Mouse (Mus musculus) thymus, adult 2 months (tissue): ENCODE measurements around the gene Trem1. TPM values are rescaled to one million over a fixed set of nuclear protein-coding genes. Genes with fewer than 3 reads are reported as not detected.

ENCODE experiments used
- DNase-seq: peaks from one replicate; pipeline ENCODE4 v3.0.0; 2021
- H3K27ac ChIP-seq: fragments of 200-500 bp; 2 replicates; pipeline ENCODE4 v1.5.1; 2012; ENCODE audit warnings: low read length, control low read depth; ENCODE audit not compliant: control insufficient read depth, insufficient read depth
- H3K27me3 ChIP-seq: fragments of 200-500 bp; 2 replicates; pipeline ENCODE4 v1.6.1; 2012; ENCODE audit warnings: mild to moderate bottlenecking, low read length, moderate library complexity, mixed read lengths; ENCODE audit not compliant: control insufficient read depth, insufficient read depth
- H3K36me3 ChIP-seq: fragments of 200-500 bp; 2 replicates; pipeline ENCODE4 v1.6.1; 2012; ENCODE audit warnings: mild to moderate bottlenecking, low read length, moderate library complexity; ENCODE audit not compliant: control insufficient read depth, insufficient read depth
- H3K4me1 ChIP-seq: fragments of 200-500 bp; replicated peaks from 2 replicates; pipeline ENCODE4 v1.6.1; 2012; ENCODE audit warnings: low read length; ENCODE audit not compliant: control insufficient read depth, insufficient read depth
- H3K4me3 ChIP-seq: fragments of 200-500 bp; 2 replicates; pipeline ENCODE4 v1.5.1; 2012; ENCODE audit warnings: mild to moderate bottlenecking, low read length, control low read depth, moderate library complexity; ENCODE audit not compliant: control insufficient read depth, insufficient read depth
- CTCF ChIP-seq: fragments of 200-500 bp; IDR thresholded peaks from 2 replicates; pipeline ENCODE4 v1.5.1; 2012; ENCODE audit warnings: mild to moderate bottlenecking, control low read depth, low read length, moderate library complexity, borderline replicate concordance; ENCODE audit not compliant: control insufficient read depth, poor library complexity, insufficient read depth; ENCODE audit errors: extremely low read depth
- POLR2A ChIP-seq: fragments of 200-500 bp; IDR thresholded peaks from 2 replicates; pipeline ENCODE4 v1.6.1; 2012; ENCODE audit warnings: mild to moderate bottlenecking, low read length, control low read depth, moderate library complexity; ENCODE audit not compliant: control insufficient read depth, poor library complexity, insufficient read depth; ENCODE audit errors: extremely low read depth
- whole genome bisulfite sequencing: fragments of 180-500 bp; shearing (Covaris S2); methylation state at CpG from one replicate; pipeline ENCODE4 v1.1.7; 2018; 5-methylcytosine and 5-hydroxymethylcytosine counted together
- polyA plus RNA-seq: library from polyadenylated mRNA; depleted of rRNA; stranded (reverse); fragments of >200 nt; gene quantifications from 2 replicates; pipeline ENCODE4 v1.2.3, GENCODE M21; 2012

Trem1 gene
- polyA plus RNA-seq, 1 experiment = 0.08 TPM

- Histone ChIP-seq H3K36me3 (no peaks in the 10 kb centered on the region), H3K4me3 (no peak overlapping the region), H3K27me3 (no peaks in the 10 kb centered on the region), H3K27ac (no peak overlapping the region), H3K4me1 (no peaks in the 10 kb centered on the region)
- TF ChIP-seq POLR2A = no peak
- no peak for TF ChIP-seq CTCF
- 87% methylated on average over 11 of the region's 11 CpGs for WGBS
- no peak for DNase-seq
These were observed 16.9 kb downstream of the Trem1 start for GRCm38 (mm10) chr17:48249501-48249900.

GRCm38 (mm10) chr17:48250631-48251030 is 18.1 kb downstream of the Trem1 start:
- WGBS = 90% methylated on average over 7 of the region's 7 CpGs
- H3K4me1 ChIP-seq = no peaks in the 10 kb centered on the region
- H3K27me3 ChIP-seq = no peaks in the 10 kb centered on the region
- no peaks in the 10 kb centered on the region for H3K36me3 ChIP-seq
- no peak overlapping the region for H3K4me3 ChIP-seq
- H3K27ac ChIP-seq = no peak overlapping the region
- DNase-seq = no peak
- no peak for TF ChIP-seq CTCF

- Histone ChIP-seq H3K27me3 (no peaks in the 10 kb centered on the region), H3K36me3 (no peaks in the 10 kb centered on the region), H3K4me1 (no peaks in the 10 kb centered on the region), H3K27ac (no peak overlapping the region), H3K4me3 (no peak overlapping the region)
- no peak for DNase-seq
- TF ChIP-seq CTCF (no peak), POLR2A (no peak)
These were observed 24.0 kb downstream of the Trem1 start for GRCm38 (mm10) chr17:48256575-48256974.

- Histone ChIP-seq H3K4me1 (no peaks in the 10 kb centered on the region), H3K27ac (no peak overlapping the region), H3K36me3 (no peaks in the 10 kb centered on the region), H3K4me3 (no peak overlapping the region), H3K27me3 (no peaks in the 10 kb centered on the region)
- DNase-seq = no peak
- WGBS = 46% methylated on average over 2 of the region's 2 CpGs
- TF ChIP-seq CTCF (no peak), POLR2A (no peak)
These were observed 29.3 kb downstream of the Trem1 start for GRCm38 (mm10) chr17:48261868-48262267.

- 89% methylated on average over 3 of the region's 3 CpGs for WGBS
- TF ChIP-seq CTCF (no peak), POLR2A (no peak)
These were observed 31.3 kb downstream of the Trem1 start, which contains the start of gene Treml4 for GRCm38 (mm10) chr17:48263741-48264362. TSS of gene Treml4 (plus strand) at chr17:48264295.

GRCm38 (mm10) chr17:48264662-48265061 is 32.1 kb downstream of the Trem1 start:
- Histone ChIP-seq H3K36me3 (no peaks in the 10 kb centered on the region), H3K4me3 (no peak overlapping the region), H3K4me1 (no peaks in the 10 kb centered on the region), H3K27me3 (no peaks in the 10 kb centered on the region), H3K27ac (no peak overlapping the region)
- TF ChIP-seq CTCF = no peak
- TF ChIP-seq POLR2A = no peak
- no peak for DNase-seq
- WGBS = 95% methylated on average over 7 of the region's 7 CpGs

More at GRCm38 (mm10) chr17:48263741-48264362, 31.3 kb downstream of the Trem1 start, which contains the start of gene Treml4:
- Histone ChIP-seq H3K27me3 (no peaks in the 10 kb centered on the region), H3K27ac (no peak within 1 kb of the TSS), H3K36me3 (no peaks in the 10 kb centered on the region), H3K4me3 (no peak within 1 kb of the TSS), H3K4me1 (no peaks in the 10 kb centered on the region)
- no peak for DNase-seq

GRCm38 (mm10) chr17:48266138-48266537 is 33.6 kb downstream of the Trem1 start:
- no peak overlapping the region for H3K4me3 ChIP-seq
- no peaks in the 10 kb centered on the region for H3K27me3 ChIP-seq
- TF ChIP-seq CTCF = no peak
- TF ChIP-seq POLR2A = no peak
- 79% methylated on average over 2 of the region's 2 CpGs for WGBS
- H3K4me1 ChIP-seq = no peaks in the 10 kb centered on the region
- no peak for DNase-seq
- no peak overlapping the region for H3K27ac ChIP-seq
- no peaks in the 10 kb centered on the region for H3K36me3 ChIP-seq
